Mouse (Mus musculus) brain, embryonic 14.5 days (tissue): Measurements from ENCODE around the gene Epb41. TPM values are rescaled to one million over a fixed set of nuclear protein-coding genes. Genes with fewer than 3 reads are reported as not detected.
A peak's percentile ranks its signal among the peaks of the same experiment; 100 is the strongest.

ENCODE experiments used
- DNase-seq: peaks from one replicate; pipeline ENCODE4 v3.0.0-alpha.2; 2011; ENCODE audit warnings: low read depth
- CTCF ChIP-seq: fragments of 200-500 bp; IDR thresholded peaks from 2 replicates; pipeline ENCODE4 v1.5.1; 2012; ENCODE audit warnings: inconsistent platforms, mild to moderate bottlenecking, moderate library complexity, borderline replicate concordance; ENCODE audit not compliant: insufficient read depth, insufficient read length; ENCODE audit errors: extremely low read depth
- POLR2A ChIP-seq: fragments of 200-500 bp; IDR thresholded peaks from 2 replicates; pipeline ENCODE4 v1.6.1; 2012; ENCODE audit warnings: mild to moderate bottlenecking, inconsistent platforms, borderline replicate concordance; ENCODE audit not compliant: poor library complexity, insufficient read depth, insufficient read length, severe bottlenecking; ENCODE audit errors: extremely low read depth
- polyA plus RNA-seq: library from polyadenylated mRNA; depleted of rRNA; stranded (reverse); fragments of >200 nt; gene quantifications from 2 replicates; pipeline ENCODE4 v1.2.3, GENCODE M21; 2012

Gene Epb41
- polyA plus RNA-seq, 1 experiment, result 111 TPM

GRCm38 (mm10) chr4:131910237-131910994 is 164.7 kb downstream of the Epb41 start:
- peak; percentile 62 for DNase-seq
- TF ChIP-seq POLR2A (no peak), CTCF (no peak)

- DNase-seq, result no peak
- TF ChIP-seq CTCF, result peak; percentile 37; the same call in 1 of the 2 replicates
- TF ChIP-seq POLR2A, result no peak
Measured at GRCm38 (mm10) chr4:131907912-131908311, 167.2 kb downstream of the Epb41 start.

GRCm38 (mm10) chr4:131906423-131906822 is 168.7 kb downstream of the Epb41 start:
- no peak for DNase-seq
- TF ChIP-seq POLR2A (no peak), CTCF (no peak)

GRCm38 (mm10) chr4:131904478-131904877 is 170.6 kb downstream of the Epb41 start:
- peak; percentile 56 for DNase-seq
- no peak for TF ChIP-seq POLR2A
- peak; percentile 70 for TF ChIP-seq CTCF

GRCm38 (mm10) chr4:131901090-131901489 is 174.0 kb downstream of the Epb41 start:
- TF ChIP-seq POLR2A (no peak), CTCF (no peak)

GRCm38 (mm10) chr4:131899180-131899554 is 176.0 kb downstream of the Epb41 start:
- DNase-seq, result no peak
- TF ChIP-seq CTCF, result no peak
- no peak for TF ChIP-seq POLR2A

More at GRCm38 (mm10) chr4:131901090-131901489, 174.0 kb downstream of the Epb41 start:
- DNase-seq, result no peak

- no peak for TF ChIP-seq CTCF
- no peak for TF ChIP-seq POLR2A
- DNase-seq, result no peak
Measured at GRCm38 (mm10) chr4:131898503-131899179, 176.5 kb downstream of the Epb41 start.

- DNase-seq, result no peak
- no peak for TF ChIP-seq CTCF
Measured at GRCm38 (mm10) chr4:131897787-131898186, 177.3 kb downstream of the Epb41 start.

- DNase-seq, result no peak
- TF ChIP-seq POLR2A, result no peak
- TF ChIP-seq CTCF, result no peak
Measured at GRCm38 (mm10) chr4:131897109-131897508, 178.0 kb downstream of the Epb41 start.

- no peak for DNase-seq
- TF ChIP-seq POLR2A (no peak), CTCF (no peak)
Measured at GRCm38 (mm10) chr4:131890692-131891091, 184.4 kb downstream of the Epb41 start.

- no peak for TF ChIP-seq POLR2A
- TF ChIP-seq CTCF, result no peak
- DNase-seq, result no peak
Measured at GRCm38 (mm10) chr4:131888564-131888963, 186.6 kb downstream of the Epb41 start.

GRCm38 (mm10) chr4:131885376-131885775 is 189.7 kb downstream of the Epb41 start:
- no peak for DNase-seq
- TF ChIP-seq CTCF, result no peak
- TF ChIP-seq POLR2A, result no peak
